Mouse (Mus musculus): Measurements from ENCODE around the gene Mrps18b. TPM values are rescaled to one million over a fixed set of nuclear protein-coding genes. Genes with fewer than 3 reads are reported as not detected.

Mrps18b gene
- total RNA-seq, 4 experiments from 2014 or later = 57.4 to 60.4 (median 58.1) TPM

Small RNAs within 50 kb of the gene (microRNA-seq; reads per million reads assigned to microRNA genes)
- gene Gm28033 (not detected), gene Mir1894 (not detected), gene Mir877 (29.1 reads per million, percentile 30 among the genes with 10 or more reads in this experiment)

Other genes with a start within 250 kb of the Mrps18b start
- 10 to 100 TPM in 2 of 4 experiments, 1 to 10 TPM in 2; 9.0 to 15.4 (median 10.3) TPM for gene Vars2, start 248.8 kb downstream of the Mrps18b start, total RNA-seq (2022)
- 10 to 100 TPM; 16.0 to 21.6 (median 17.9) TPM for gene Gtf2h4, start 242.7 kb downstream of the Mrps18b start, total RNA-seq (2022)
- 10 to 100 TPM; 13.7 to 20.0 (median 15.9) TPM for gene Ddr1, start 211.8 kb downstream of the Mrps18b start, total RNA-seq (2022)
- 1 to 10 TPM; 5.6 to 7.8 (median 6.6) TPM for gene Ier3, start 94.7 kb downstream of the Mrps18b start, total RNA-seq (2022)
- gene Flot1, start 93.2 kb downstream of the Mrps18b start, total RNA-seq (2022) = 10 to 100 TPM; 52.6 to 67.2 (median 55.9) TPM
- 10 to 100 TPM; 26.7 to 34.5 (median 28.3) TPM for gene Tubb5, start 78.1 kb downstream of the Mrps18b start, total RNA-seq (2022)
- 1 to 10 TPM; 3.2 to 5.0 (median 4.0) TPM for gene Mdc1, start 74.9 kb downstream of the Mrps18b start, total RNA-seq (2022)
- 1 to 10 TPM in 2 of 4 experiments, under 1 TPM in 2; 0.52 to 2.6 (median 1.4) TPM for gene Nrm, start 55.1 kb downstream of the Mrps18b start, total RNA-seq (2022)
- 1 to 10 TPM; 2.4 to 4.7 (median 3.3) TPM for gene Ppp1r18, start 50.8 kb downstream of the Mrps18b start, total RNA-seq (2022)
- 10 to 100 TPM; 13.5 to 16.8 (median 16.0) TPM for gene Dhx16, start 36.6 kb downstream of the Mrps18b start, total RNA-seq (2022)
- gene 2310061I04Rik, start 19.0 kb downstream of the Mrps18b start, total RNA-seq (2022) = 10 to 100 TPM; 52.7 to 68.7 (median 62.6) TPM
- gene Atat1, start 6.3 kb downstream of the Mrps18b start, total RNA-seq (2022) = 1 to 10 TPM; 2.9 to 4.4 (median 3.6) TPM
- gene Ppp1r10, start within 50 bp of the Mrps18b start, total RNA-seq (2022) = 10 to 100 TPM; 13.0 to 30.1 (median 14.3) TPM
- 10 to 100 TPM; 74.2 to 79.3 (median 78.7) TPM for gene Abcf1, start 53.4 kb upstream of the Mrps18b start, total RNA-seq (2022)
- 10 to 100 TPM; 24.1 to 31.8 (median 29.1) TPM for gene Gnl1, start 63.5 kb upstream of the Mrps18b start, total RNA-seq (2022)
- 1 to 10 TPM; 1.5 to 2.5 (median 1.9) TPM for gene Prr3, start 63.8 kb upstream of the Mrps18b start, total RNA-seq (2022)
- 1 to 10 TPM in 1 of 4 experiments, under 1 TPM in 3; 0.82 to 1.6 (median 0.93) TPM for gene H2-T24, start 104.2 kb upstream of the Mrps18b start, total RNA-seq (2022)
- gene H2-T23, start 116.5 kb upstream of the Mrps18b start, total RNA-seq (2022) = 1 to 10 TPM; 5.6 to 9.3 (median 7.1) TPM
- gene H2-T22, start 126.4 kb upstream of the Mrps18b start, total RNA-seq (2022) = 10 to 100 TPM; 11.7 to 14.0 (median 13.0) TPM
- not detected for gene Gm6034, start 126.6 kb upstream of the Mrps18b start, total RNA-seq (2022)
- gene Gm11127, start 142.0 kb upstream of the Mrps18b start, total RNA-seq (2022) = 1 to 10 TPM; 1.8 to 2.7 (median 2.2) TPM
- gene Gm19684, start 205.3 kb upstream of the Mrps18b start, total RNA-seq (2022) = under 1 TPM in 1 of 4 experiments, not detected in 3; 0.29 TPM
- gene Gm7030, start 213.0 kb upstream of the Mrps18b start, total RNA-seq (2022) = not detected

Measured in gastrocnemius, adult 8-10 months (tissue).